Mouse (Mus musculus) ES-E14 (cell line): ENCODE data around the gene B4galt2.

Experiments
- CHD2 ChIP-seq: IDR thresholded peaks from 2 replicates; pipeline ENCODE4 v1.6.1; 2014; ENCODE audit warnings: mild to moderate bottlenecking, low read depth, low read length, inconsistent platforms
- HCFC1 ChIP-seq: IDR thresholded peaks from 2 replicates; pipeline ENCODE4 v1.6.1; 2012; ENCODE audit warnings: low read length, inconsistent platforms, borderline replicate concordance; ENCODE audit not compliant: insufficient read depth
- MAFK ChIP-seq: IDR thresholded peaks from 2 replicates; pipeline ENCODE4 v1.6.1; 2014; ENCODE audit warnings: mild to moderate bottlenecking, low read depth, low read length, inconsistent platforms; ENCODE audit not compliant: insufficient read depth
- ZC3H11A ChIP-seq: IDR thresholded peaks from 2 replicates; pipeline ENCODE4 v1.6.1; 2012; ENCODE audit warnings: low read depth, mild to moderate bottlenecking, inconsistent platforms, low read length, borderline replicate concordance

DNA sequence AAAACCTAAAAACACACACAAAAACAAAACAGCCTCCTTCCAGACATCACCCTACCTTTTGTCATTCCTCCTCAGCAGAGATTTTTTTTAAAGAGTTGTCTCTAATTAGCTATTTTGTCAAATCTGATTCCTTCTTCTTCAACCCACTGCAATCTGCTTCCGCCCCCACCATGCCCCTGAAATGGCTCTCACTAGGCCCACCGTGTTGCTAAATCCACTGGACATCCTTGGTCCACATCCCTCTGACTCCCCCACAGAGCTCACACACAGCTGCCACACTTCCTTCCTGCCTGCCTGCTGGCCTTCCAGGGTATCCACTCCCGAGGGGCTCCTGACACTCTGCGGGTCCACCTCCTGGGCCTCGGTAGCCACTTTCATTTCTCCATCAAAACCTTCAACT is 4.6 kb downstream of the B4galt2 start:
- no peak for TF ChIP-seq CHD2
- TF ChIP-seq MAFK: no peak
- no peak for TF ChIP-seq HCFC1
- no peak for TF ChIP-seq ZC3H11A
